Mouse (Mus musculus) lung, postnatal 25 days (tissue): Measurements from ENCODE around the gene Scai.
A peak's percentile ranks its signal among the peaks of the same experiment; 100 is the strongest.
"Not testable (repeated sequence)": the region's sequence is repeated elsewhere in the genome, so short reads cannot be mapped to it uniquely, and the experiment has no call there.

ENCODE experiments used
- DNase-seq: peaks from one replicate; pipeline ENCODE4 v3.0.0; 2022; ENCODE audit warnings: low spot score

Scai gene

DNA sequence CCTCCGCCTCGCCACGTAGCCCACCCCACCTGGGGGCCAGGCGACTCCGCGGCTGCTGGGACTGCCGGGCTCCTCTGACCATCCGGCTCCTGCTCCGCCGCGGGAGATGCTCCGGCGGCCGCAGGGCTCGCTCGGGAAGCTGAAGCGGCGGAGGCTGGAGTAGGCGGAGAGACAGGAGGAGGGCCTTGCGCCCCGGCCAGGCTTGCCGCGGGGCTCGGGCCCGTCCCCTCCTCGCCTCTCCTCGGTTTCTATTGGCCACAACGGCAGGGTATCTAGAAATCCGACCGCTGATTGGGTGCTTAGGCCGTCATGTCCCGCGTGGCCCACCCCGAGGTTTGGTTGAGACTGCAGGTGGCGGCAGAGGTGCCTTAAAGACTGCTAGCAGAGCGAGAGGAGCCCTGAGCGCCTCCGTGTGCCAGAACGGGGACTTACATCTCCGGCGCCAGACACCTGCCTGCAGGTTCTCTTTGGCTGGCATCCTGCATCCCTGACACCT, at the start of gene Scai:
TSS of gene Scai (minus strand) at position 174 of the 496 bp plus-strand sequence.
- DNase-seq: peak; percentile 99

DNA sequence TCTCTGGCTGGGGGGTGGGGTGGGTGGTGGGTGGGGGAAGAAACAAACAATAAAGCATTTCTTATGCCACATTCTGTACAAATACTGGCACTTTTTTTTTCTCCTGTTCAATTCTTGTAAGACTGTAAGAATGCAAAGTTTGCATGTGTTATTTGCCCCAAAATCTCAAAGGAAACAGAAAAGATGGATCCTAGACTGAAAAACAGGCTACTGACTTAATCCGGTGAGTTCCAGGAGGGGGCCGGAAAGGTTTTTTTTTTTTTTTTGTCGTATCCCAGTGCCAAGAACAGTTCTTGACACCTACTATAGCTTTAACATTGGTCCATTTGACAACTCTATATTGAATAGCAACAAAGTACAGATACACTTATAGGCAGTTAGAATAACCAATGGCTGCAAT, 36.2 kb upstream of the Scai start:
- DNase-seq: no peak

DNA sequence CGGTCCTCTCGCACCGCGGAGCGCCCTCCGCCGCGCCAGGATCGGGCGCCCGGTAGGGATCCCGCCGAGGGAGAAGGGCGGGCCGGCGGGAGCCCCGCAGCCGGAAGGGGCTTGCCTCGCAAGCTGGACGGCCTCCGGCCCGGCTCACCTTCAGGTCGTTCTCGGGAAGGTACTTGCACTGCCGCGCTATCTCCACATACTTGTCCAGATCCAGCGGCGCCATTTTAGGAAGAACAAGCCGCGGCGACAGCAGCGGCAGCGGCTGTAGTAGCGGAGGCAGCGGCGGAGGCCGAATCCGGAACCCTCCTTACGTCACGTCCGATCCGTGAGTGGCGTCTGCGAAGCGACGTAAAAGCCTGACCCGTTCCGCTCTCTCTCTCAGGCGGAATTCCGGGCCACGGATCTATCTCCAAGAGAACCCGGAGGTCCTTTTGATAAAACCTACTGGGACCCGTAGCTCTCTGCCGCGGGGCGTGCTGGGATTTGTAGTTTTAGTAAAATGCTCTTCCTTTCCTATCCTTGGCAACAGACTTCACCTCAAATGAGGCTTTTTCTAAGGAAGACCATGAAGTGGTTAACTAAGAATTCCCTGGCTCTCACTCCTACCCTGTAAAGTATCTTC, 35.6 kb upstream of the Scai start, which contains the start of gene Ppp6c:
TSS of gene Ppp6c (minus strand) at position 433 of the 622 bp plus-strand sequence.
- DNase-seq: peak; percentile 96

GRCm38 (mm10) chr2:39225331-39226018, 34.9 kb upstream of the Scai start:
- not testable (repeated sequence) for DNase-seq

DNA sequence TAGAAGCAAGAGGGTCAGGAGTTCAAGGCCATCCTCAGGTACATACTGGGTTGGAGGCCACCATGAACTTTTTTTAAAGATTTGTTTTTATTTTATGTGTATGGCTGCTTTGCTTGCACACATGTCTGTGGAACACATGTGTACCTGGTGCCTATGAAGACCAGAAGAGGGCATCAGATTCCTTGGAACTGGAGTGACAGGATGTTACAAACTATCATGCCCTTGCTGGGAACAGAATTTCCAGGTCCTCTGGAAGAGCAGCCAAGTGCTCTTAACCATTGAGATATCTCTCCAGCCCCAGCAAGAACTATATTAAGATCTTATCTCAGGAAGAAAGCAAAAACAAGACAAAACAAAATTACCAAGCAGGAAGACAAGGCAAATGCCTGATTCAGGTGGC, 34.1 kb upstream of the Scai start:
- DNase-seq: no peak

DNA sequence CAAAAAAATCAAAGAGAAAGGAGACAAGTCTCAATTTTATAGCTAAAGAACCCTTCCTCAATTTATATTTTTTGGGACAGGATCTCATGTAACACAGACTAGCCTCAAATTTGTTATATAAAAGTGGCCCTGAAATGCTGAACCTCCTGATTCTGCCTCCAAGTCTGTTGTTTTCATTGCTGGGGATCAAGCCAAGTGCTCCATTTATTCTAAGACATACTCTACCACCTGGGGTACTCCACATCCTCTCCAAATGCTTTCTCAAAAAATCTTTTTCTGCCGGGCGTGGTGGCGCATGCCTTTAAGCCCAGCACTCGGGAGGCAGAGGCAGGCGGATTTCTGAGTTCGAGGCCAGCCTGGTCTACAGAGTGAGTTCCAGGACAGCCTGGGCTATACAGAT, 29.5 kb upstream of the Scai start:
- no peak for DNase-seq

DNA sequence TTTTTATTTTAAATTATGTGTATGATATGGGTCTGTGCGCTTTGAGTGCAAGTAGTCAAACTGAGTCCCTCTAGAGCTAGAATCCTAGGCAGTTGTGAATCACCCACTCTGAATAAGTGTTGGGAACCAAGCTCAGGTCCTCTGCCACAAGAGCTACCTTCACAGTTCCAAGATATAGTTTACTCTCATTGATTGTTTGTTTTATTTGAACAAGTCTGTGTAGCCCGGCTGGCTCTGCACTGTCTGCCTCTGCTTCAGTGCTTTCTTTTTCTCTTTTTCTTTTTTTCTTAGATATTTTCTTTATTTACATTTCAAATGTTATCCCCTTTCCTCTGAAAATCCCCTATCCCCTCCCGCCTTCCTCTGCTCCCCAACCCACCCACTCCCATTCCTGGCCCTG, 28.5 kb upstream of the Scai start:
- DNase-seq: no peak

DNA sequence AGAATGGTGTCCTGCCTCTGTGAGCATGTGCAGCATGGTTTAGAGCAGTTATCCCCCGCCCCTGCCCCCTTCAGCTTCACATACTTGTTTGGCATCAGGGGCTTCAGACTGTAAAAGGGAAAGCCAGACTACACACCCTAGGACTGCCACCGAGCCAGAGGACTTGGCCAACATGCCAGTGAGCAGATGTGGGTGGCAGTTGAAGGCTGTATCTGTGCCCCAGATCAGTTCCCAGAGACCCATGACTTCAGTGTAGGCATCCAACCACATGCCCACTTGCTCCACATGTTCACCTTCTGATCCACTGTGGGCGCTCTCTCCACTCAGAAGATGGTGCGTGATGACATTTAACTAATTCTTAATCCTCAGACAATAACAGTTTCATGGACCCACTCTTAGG, 26.6 kb upstream of the Scai start:
- DNase-seq: no peak

- DNase-seq: no peak
Observed at GRCm38 (mm10) chr2:39210738-39211137, 20.2 kb upstream of the Scai start.

DNA sequence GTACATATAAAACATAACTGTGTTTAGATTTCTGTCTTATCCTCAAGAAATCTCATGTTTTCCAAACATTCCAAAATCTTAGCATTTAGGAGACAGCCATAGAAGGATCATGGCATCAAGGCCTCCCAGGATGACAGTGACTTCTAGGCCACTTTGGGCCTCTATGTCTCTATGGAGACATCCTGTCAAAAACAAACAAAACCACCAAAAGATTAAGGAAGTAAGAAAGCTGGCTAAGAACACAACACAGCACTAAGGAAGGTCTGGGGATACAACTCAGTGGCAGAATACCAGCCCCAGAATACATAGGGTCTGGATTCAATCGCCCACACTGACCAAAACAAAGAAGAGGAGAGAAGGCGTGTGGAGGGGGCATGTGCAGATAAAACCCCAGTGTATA, 12.8 kb upstream of the Scai start:
- no peak for DNase-seq

DNA sequence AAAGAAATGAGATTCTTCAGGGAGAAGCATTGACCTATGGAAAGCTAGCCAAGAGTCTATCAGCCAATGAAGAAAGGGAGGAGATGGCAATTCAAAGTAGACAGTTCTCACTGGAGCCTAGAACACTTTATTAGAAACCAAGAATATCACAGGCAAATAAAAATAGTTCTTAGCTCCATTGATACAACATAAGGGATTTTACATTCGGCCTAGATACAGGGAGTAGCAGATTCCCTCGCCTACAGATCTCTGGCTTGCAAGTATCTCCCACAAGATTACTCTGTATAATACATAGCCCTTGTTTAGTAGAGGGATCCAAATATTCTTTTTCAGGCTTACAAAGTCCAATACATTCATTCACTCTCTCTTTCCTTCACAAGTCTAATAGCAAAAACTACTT, 4.3 kb upstream of the Scai start:
- DNase-seq: no peak

DNA sequence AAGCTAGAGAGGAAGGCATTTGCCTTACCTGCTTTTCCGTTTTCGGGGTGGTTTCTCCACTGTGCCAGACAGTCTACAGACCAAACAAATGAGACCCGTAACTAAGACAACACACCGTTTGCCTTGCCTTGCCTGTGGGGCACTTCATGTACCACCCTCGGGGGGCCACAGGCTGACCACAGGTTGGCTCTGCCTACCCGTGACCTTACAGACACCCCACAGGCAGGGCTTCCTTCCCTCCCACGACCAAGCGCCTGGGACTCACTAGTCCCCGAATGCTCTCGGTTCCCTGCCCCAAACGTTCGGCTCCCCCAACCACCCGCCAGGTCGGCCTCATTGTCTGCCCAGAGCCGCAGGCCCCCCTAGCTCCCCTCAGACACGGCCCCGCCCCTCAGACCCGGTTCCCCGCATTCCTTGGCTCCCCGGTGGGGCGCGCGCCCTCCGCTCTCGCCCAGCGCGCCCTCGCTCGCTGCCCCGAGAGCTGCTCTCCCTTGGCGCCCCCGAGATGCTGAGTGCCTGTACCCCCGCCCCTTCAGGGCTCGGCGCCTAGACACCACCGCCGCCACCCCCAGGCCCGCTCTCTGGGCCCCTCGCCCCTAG, 473 bp downstream of the Scai start:
- peak; percentile 19 for DNase-seq

DNA sequence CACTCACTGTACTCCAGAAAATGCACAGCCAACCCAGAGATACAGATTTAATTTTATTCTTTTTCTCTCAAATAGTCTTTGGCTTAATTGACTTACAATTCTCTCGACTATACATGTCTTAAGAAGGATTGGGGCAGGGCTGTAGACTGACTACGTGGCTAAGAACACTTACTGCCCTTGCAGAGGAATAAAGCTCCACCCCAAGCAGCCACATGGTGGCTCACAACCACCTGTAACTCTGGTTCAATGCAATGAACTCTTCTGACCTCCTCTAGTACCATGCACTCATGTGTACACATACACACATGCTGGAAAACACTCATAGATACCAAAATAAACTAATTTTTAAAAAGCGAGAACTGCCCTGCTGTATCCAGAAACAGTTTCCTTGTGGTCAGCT, 4.6 kb downstream of the Scai start:
- no peak for DNase-seq

DNA sequence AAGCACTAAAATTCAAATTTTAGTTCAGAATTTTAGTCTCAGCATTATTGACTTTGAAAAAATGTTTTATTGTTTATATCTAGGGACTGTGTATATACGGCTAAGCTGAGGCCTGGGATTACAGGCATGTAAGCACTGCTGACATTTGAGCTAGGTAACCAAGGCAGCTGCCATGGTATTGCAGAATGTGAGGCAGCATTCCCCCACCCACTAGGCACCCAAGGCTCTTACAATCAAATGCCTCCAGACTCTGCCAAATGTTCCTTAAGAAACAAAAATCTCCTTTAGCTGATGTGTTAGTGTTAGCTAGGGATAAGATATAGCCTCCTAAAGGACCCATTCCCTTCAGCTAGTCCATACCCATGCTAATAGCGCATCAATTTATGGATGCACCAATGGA, 6.9 kb downstream of the Scai start:
- no peak for DNase-seq

DNA sequence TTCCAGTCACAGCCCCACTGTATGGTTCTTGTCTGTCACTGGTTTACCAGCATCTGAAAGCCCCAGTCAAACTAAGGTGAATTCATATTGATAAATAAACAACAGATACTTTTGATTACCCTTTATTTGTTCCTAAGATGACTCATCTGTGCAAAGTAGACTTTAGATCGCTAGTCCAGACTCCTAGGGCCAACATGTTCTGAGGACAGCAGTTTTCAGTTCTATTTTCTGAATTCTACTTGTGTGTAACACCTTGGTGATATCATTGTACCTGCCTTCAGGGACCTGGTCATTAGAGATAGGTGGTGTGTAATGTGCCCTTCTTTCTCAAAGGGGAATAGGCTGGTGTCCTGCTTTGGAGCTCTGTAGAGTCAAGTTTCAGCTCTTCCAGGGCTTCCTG, 29.5 kb downstream of the Scai start:
- DNase-seq: no peak

DNA sequence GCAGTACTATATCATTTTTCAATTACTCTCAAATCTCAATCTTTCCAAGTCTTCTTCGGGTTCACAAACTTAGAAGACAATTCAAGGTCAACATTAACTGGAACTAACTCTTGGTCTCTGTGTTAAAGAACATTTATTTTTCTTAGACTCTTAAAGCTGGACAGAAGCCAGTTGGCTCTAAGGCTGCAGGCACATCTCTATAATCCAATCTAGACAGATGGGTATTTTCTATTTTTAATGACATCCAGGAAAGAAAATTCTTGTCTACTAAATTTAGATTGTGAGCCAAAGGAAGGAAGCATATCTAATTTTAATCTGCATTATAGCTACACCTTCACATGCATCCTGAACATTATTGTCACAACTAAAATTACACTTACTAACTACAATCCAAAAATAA, 32.6 kb downstream of the Scai start:
- no peak for DNase-seq

- no peak for DNase-seq
Observed at GRCm38 (mm10) chr2:39156821-39157220, 33.7 kb downstream of the Scai start.

DNA sequence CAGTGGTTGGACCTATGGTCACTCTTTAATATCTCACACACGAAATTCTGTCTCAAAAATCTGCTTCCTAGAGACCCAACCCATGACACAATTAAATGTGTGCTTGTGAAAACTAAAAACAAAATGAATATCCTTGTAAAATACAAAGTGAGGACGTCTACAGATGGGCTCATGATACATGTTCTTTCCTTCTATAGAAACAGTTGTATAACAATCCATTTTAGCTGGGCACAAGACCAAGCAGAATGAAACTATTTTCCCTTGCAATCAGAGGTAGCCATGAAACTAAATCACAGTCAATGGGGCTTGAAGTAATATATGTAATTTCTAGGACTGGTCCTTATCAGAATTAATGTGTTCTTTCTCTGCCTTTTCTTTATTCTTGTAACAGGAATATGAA, 39.6 kb downstream of the Scai start:
- DNase-seq: no peak

GRCm38 (mm10) chr2:39148075-39148474, 42.5 kb downstream of the Scai start:
- no peak for DNase-seq

- no peak for DNase-seq
Observed at GRCm38 (mm10) chr2:39146469-39146868, 44.1 kb downstream of the Scai start.

DNA sequence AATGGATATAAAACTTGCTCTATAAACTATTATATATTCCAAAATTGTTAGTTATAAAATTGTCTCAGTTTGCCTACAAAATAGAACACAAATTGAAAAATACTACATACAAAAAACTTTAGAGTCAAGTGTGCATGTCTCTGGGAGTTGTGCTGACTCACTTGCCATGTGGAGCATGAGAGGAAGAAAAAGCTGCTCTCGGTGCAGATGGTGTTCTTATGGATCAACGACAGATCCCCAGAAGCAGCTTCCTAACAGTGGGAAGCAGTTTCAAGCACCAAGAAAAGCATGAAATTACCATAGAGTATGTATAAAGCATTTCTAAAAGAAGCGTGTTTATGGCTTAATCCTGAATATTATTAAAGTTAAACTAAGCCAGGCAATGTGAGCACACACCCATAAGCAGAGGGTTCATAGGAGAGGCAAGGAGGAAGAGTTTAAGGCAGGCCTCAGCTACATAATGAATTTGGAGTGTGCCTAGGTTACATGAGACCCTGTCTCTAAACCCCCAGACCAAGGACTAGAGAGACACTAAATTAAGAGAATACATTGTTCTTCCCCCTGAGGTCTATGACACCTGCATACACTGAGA, 48.1 kb downstream of the Scai start:
- DNase-seq: no peak

DNA sequence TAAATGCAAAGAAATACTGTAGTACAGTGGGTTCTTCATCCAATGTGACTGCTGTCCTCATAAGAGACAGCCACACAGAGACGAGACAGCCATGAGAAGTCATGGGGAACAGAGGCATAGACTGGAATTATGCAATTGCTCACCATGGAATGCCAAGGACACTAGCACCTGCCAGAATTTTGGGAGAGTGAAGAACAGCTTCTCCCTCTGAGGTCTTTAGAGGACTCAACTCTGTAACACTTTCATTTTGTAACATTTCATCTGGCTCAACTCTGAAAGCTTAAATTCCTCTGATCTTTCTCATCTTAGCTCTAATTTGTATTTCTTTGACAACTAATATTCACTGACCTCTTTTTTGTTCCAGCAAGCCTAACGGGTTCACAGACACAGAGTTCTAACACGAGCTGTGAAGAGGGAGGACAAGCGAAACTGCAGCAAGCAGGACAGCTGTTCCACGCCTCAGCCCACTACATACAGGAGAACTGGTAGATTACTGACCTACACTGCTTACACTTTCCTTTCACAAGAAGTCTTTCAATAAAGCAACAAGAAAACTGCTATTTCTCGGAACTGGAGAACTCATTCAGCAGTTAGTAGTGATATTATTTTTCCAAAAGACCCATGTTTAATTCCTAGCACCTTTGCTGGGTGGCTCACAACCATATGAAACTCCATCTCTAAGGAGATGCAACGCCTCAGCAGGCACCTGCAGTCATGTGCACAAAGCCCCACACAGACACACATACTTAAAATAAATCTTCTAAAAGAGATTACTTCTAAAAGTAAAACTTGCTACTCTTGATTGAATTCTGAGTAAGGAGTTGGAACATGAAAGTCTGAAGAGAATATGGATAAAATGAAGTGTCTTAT, 49.7 kb downstream of the Scai start:
- DNase-seq: peak; percentile 27
